Mouse (Mus musculus) thymus, postnatal 25 days (tissue): ENCODE measurements around the gene Ptprj.
"Not testable (repeated sequence)": the region's sequence is repeated elsewhere in the genome, so short reads cannot be mapped to it uniquely, and the experiment has no call there.

Source experiments
- DNase-seq: peaks from one replicate; pipeline ENCODE4 v3.0.0; 2022

Ptprj gene

GRCm38 (mm10) chr2:90576936-90577335 is 3.5 kb downstream of the Ptprj start:
- DNase-seq: no peak

- DNase-seq: no peak
These were observed 4.0 kb downstream of the Ptprj start for GRCm38 (mm10) chr2:90576411-90576810.

- DNase-seq: no peak
These were observed 4.7 kb downstream of the Ptprj start for GRCm38 (mm10) chr2:90575713-90576112.

GRCm38 (mm10) chr2:90575116-90575515 is 5.3 kb downstream of the Ptprj start:
- no peak for DNase-seq

GRCm38 (mm10) chr2:90574536-90574935 is 5.9 kb downstream of the Ptprj start:
- DNase-seq: no peak

- no peak for DNase-seq
These were observed 6.6 kb downstream of the Ptprj start for GRCm38 (mm10) chr2:90573640-90574526.

GRCm38 (mm10) chr2:90572126-90572525 is 8.3 kb downstream of the Ptprj start:
- DNase-seq: no peak

- not testable (repeated sequence) for DNase-seq
These were observed 9.0 kb downstream of the Ptprj start for GRCm38 (mm10) chr2:90571399-90571798.

- no peak for DNase-seq
These were observed 9.6 kb downstream of the Ptprj start for GRCm38 (mm10) chr2:90570871-90571270.

- DNase-seq: peak; percentile 59
These were observed 10.2 kb downstream of the Ptprj start for GRCm38 (mm10) chr2:90570216-90570615.

- no peak for DNase-seq
These were observed 11.4 kb downstream of the Ptprj start for GRCm38 (mm10) chr2:90568961-90569481.

GRCm38 (mm10) chr2:90568091-90568490 is 12.4 kb downstream of the Ptprj start:
- no peak for DNase-seq

- no peak for DNase-seq
These were observed 13.5 kb downstream of the Ptprj start for GRCm38 (mm10) chr2:90566773-90567528.

GRCm38 (mm10) chr2:90566046-90566445 is 14.4 kb downstream of the Ptprj start:
- DNase-seq: no peak

GRCm38 (mm10) chr2:90565192-90565929 is 15.1 kb downstream of the Ptprj start:
- no peak for DNase-seq

- no peak for DNase-seq
These were observed 15.9 kb downstream of the Ptprj start for GRCm38 (mm10) chr2:90564552-90564951.

- no peak for DNase-seq
These were observed 17.3 kb downstream of the Ptprj start for GRCm38 (mm10) chr2:90563171-90563570.

- DNase-seq: no peak
These were observed 18.2 kb downstream of the Ptprj start for GRCm38 (mm10) chr2:90562126-90562670.

- DNase-seq: no peak
These were observed 20.1 kb downstream of the Ptprj start for GRCm38 (mm10) chr2:90560197-90560843.

- DNase-seq: no peak
These were observed 20.7 kb downstream of the Ptprj start for GRCm38 (mm10) chr2:90559688-90560196.

GRCm38 (mm10) chr2:90559015-90559687 is 21.3 kb downstream of the Ptprj start:
- no peak for DNase-seq
